Mouse (Mus musculus): ENCODE measurements around the gene Tdg. TPM values are rescaled to one million over a fixed set of nuclear protein-coding genes. Genes with fewer than 3 reads are reported as not detected.

Tdg gene
- 54.2 TPM for polyA plus RNA-seq (2017; shearing (Covaris generic))

GRCm38 (mm10) chr10:82629586-82630255, at the start of gene Tdg:
Gene Tdg, plus strand, starts transcription at chr10:82629828.

DNA sequence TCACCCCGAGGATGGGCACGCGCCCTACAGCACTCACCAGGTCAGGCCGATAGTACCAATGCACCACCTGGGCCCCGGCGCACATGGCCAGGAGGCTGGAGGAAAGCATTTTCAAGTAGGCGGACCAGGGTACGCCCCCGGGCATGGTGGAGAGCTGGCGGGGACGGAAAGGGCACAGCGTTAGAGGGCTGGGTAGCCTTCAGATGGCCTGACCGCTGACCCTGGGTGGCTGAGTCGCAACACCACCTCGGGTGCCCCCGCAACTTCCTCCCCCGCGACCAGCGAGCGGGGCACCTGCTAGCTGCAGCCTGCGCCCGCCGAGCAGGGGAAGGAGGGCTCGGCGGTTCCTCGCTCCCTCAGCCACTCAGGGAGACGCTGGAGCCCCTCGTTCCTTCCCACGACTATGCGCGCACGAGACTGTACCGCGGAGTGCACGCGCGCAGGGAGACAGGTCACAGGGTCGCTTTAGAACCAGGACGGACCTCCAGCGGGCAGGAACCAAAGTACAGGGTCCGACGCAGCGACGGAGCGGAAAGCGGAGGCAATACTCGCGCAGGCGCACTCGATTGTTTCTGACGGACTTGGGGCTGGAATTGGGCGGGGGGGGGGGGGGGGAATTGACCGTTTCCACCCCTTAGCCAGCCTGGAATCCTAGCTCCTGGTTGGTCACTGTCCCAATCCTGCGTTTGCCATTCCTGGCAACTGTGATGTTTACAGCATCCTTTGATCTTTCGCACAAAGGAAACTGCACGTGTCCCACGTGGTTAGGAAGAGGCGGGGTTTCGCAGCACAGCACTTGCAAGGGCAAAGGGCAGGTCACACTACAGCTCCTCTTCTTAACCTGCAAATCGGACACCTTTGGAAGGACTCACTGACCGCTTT, 6.7 kb upstream of the Tdg start, which contains the start of gene 1190007I07Rik:
1190007I07Rik (minus strand) TSS at position 558 of the 882 bp plus-strand sequence.

DNA sequence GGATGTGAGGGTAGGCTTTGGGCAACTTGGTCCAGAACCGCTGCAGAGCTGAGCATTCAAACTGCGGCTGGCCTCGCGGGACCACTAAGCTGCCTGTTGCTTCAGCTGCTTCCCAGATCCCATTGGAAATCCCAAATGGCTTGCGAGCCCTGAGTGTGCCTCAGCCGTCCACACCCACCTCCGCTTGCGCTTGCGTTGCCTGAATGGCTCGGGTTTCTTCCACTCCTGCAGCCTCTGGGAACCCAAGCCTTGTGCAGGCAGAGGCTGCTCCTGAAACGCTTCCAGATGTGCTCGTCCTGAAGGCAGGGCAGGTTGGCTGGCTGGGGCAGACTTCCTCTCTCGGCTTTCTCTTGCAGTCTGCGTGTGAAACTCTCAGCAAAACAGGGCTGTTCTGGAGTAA, 60.9 kb downstream of the Tdg start, which contains the start of gene Glt8d2:
Glt8d2 (minus strand) TSS at position 157 of the 400 bp plus-strand sequence.

DNA sequence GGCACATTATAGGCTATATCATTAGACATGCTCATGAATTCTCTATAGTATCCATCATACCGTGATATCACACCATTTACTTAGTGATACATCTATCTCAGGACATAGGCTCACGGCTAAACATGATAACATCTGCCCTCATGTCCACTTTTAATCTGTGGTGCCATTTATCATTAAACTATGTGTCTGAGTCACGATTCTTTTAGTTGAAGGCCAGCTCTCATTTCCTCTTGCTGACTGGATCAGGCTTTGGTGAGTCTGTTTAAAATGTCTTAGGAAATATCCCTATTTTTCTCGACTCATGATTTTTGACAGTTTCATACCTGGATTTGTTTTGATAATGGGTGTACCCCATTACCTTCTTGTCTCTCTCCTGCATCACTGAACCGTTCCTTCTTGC, 66.3 kb downstream of the Tdg start, which contains the start of gene Hcfc2:
Hcfc2 (plus strand) TSS at position 205 of the 400 bp plus-strand sequence.

Other genes starting within 250 kb of the Tdg start
- not detected for gene Gm1553, start 137.2 kb upstream of the Tdg start, polyA plus RNA-seq (2017; shearing (Covaris generic))
- gene 1190007I07Rik, start 6.6 kb upstream of the Tdg start, polyA plus RNA-seq (2017; shearing (Covaris generic)): 45.6 TPM
- gene Glt8d2, start 60.8 kb downstream of the Tdg start, polyA plus RNA-seq (2017; shearing (Covaris generic)): 1.4 TPM
- 34.9 TPM for gene Hcfc2, start 66.3 kb downstream of the Tdg start, polyA plus RNA-seq (2017; shearing (Covaris generic))
- 84.2 TPM for gene Nfyb, start 134.3 kb downstream of the Tdg start, polyA plus RNA-seq (2017; shearing (Covaris generic))
- 67.6 TPM for gene Txnrd1, start 204.1 kb downstream of the Tdg start, polyA plus RNA-seq (2017; shearing (Covaris generic))
- 0.23 TPM for gene Eid3, start 236.8 kb downstream of the Tdg start, polyA plus RNA-seq (2017; shearing (Covaris generic))

Measured in CD4-positive, CD25-positive, alpha-beta regulatory T cell (primary cell).